Mouse (Mus musculus) kidney, adult 2 months (tissue): Measurements from ENCODE around the gene H2-M10.4.

Experiments used
- CTCF ChIP-seq: fragments of 200-500 bp; conservative IDR thresholded peaks from 2 replicates; pipeline ENCODE4 v1.5.1; 2011; ENCODE audit warnings: low read depth, mild to moderate bottlenecking, control low read depth, low read length, moderate library complexity, mixed read lengths; ENCODE audit not compliant: insufficient read depth, insufficient read length
- POLR2A ChIP-seq: fragments of 200-500 bp; IDR thresholded peaks from one replicate; pipeline ENCODE4 v1.6.1; 2011; ENCODE audit warnings: low read depth, low read length, control low read depth

DNA sequence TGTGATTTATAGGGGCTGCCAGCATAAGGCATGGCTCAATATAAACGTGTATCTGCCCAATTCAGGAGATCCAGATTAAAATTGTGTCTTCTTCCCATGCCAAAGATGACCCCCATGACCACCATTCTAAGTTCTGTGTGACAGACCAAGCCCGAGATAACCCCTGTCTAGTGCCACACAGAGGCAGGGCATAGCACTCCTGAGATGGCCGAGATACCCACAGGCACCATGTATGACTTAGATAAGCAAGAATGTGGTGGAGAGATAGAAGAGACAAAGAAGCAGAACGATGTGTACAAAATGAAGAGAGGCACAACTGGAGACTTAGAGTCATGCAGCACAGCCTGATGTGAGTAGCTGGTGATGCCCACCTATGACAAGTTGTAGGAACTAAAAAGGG lies 5.9 kb downstream of the H2-M10.4 start:
- no peak for TF ChIP-seq CTCF
- no peak for TF ChIP-seq POLR2A
